Mouse (Mus musculus) retina, postnatal 1 day (tissue): ENCODE measurements around the gene Olfr775.

Experiments used
- DNase-seq: peaks from one replicate; pipeline ENCODE4 v3.0.0-alpha.2; 2012

Gene Olfr775

DNA sequence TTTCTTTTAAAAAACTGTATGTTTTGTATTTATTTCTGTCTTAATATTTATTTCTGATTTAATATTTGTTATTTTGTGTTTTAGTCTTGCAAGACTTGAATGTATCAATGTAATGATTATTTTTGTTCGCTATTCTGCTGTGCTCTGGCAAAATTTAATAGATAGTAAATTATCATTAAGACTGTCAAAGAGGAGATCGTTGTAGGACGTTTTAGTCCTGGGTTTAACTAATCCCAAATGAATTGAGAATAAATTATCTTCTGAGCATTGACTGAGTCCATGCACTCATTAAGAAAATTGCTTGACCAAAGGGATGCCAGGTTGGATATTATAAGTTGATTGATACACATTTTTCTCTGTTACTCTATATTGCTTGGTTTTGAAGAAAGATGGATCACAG lies at the start of gene Olfr775:
Olfr775 (plus strand) TSS at position 301 of the 400 bp plus-strand sequence.
- no peak for DNase-seq

DNA sequence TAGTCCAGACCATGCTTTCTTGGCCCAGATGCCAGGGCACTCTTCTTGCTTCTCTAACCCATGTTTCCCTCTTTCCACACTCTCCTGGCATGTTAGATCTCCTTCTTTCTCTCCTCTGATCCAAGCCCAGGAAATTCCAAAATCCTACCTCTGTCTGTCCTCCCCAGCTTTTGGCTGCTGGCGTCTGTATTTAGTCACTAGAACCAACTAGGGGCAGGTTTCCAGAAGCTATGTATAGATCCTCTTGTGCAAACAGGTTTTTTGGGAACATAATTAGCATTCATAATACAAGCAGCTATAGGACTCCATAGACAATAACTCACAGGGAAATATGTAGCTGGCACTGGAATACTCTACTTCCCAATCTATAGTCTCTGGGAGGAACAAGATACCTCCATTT lies 17.5 kb upstream of the Olfr775 start:
- no peak for DNase-seq

DNA sequence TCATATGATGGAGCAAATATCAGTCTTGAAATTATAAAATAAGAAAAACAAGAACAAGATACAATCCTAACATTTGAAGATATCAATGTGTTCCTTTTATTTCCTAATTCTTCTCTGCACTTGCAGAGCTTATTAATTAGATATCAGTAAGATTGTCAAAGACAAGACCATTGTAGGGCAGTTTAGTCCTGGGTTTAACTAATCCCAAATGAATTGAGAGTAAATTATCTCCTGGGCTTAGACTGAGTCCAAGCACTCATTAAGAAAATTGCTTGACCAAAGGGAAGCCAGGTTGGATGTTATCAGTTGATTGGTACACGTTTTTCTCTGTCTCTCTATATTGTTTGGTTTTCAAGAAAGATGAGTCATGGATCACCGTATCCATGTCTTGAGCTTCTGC lies 12.3 kb upstream of the Olfr775 start, which contains the start of gene Olfr774:
Olfr774 (plus strand) TSS at position 301 of the 400 bp plus-strand sequence.
- DNase-seq, result no peak

DNA sequence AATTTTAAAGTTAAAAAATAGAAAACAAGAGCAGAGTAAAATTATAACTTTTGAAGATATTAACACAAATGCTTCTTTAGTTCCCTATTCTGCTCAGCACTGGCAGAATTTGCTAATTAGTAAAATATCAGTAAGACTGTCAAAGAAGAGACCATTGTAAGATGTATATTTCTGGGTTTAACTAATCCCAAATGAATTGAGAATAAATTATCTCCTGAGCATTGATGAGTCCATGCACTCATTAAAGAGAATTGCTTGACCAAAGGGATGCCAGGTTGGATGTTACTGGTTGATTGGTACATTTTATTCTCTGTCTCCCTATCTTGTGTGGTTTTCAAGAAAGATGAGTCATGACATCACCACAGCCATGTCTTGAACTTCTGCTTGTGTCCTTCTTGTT lies 10.6 kb downstream of the Olfr775 start, which contains the start of gene Olfr776:
Olfr776 (plus strand) TSS at position 301 of the 400 bp plus-strand sequence.
- no peak for DNase-seq

DNA sequence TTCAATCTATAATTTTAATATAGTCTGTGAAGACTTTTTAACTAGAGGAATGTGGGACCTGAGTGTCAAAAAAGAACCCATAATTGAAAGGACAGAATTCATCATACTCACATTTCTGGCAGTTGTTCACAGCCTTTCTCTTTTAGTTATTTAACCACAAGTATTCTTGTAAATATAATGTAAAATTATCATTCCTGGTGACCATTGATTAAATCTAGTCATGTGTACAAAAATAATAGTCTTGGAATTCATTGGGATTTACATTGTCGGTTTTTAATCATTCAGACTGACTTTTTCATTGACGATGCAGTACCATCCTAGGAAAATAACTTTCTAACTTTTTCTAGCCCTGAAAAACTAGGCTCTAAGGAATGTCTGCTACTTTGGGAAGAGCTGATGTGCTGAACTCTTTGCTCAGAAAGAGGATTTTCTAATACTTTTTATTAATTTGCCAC lies 22.9 kb downstream of the Olfr775 start, which contains the start of gene Olfr777:
Olfr777 (minus strand) TSS at position 405 of the 455 bp plus-strand sequence.
- DNase-seq, result no peak
